In genomic region chr12:111272420-111272819, GRCm38 (mm10) we compare ENCODE assay signal across 8 mouse cellular contexts. TPM values are rescaled to one million over a fixed set of nuclear protein-coding genes. Genes with fewer than 3 reads are reported as not detected.
A peak's percentile ranks its signal among the peaks of the same experiment; 100 is the strongest.
DNase-seq lines count a peak whose midpoint lies in the region; ATAC-seq and TF ChIP-seq lines count a peak whose summit lies in the region.

No protein-coding gene starts in this region.

- ATAC-seq in hindbrain, embryonic 12.5 days (ENCODE audit: low FRiP score): no peak
- ATAC-seq in hindbrain, postnatal 0 days: no peak
- no peak for ATAC-seq in midbrain, postnatal 0 days (ENCODE audit: low FRiP score)

- no peaks in the 10 kb centered on the region for H3K9me3 ChIP-seq in hindbrain, embryonic 10.5 days
- no peaks in the 10 kb centered on the region for H3K9me3 ChIP-seq in hindbrain, embryonic 12.5 days (replicated peaks)
- no peaks in the 10 kb centered on the region for H3K9me3 ChIP-seq in hindbrain, postnatal 0 days (ENCODE audit: low read length)
- no peaks in the 10 kb centered on the region for H3K9me3 ChIP-seq in midbrain, postnatal 0 days (ENCODE audit: low read length)

- H3K9ac ChIP-seq in hindbrain, embryonic 12.5 days: no peak overlapping the region
- no peak overlapping the region for H3K9ac ChIP-seq in hindbrain, postnatal 0 days (replicated peaks; ENCODE audit: low read length)
- H3K9ac ChIP-seq in midbrain, postnatal 0 days (replicated peaks; ENCODE audit: low read length, poor library complexity, severe bottlenecking): no peak overlapping the region

- H3K36me3 ChIP-seq in hindbrain, embryonic 10.5 days: no peaks in the 10 kb centered on the region
- no peaks in the 10 kb centered on the region for H3K36me3 ChIP-seq in hindbrain, embryonic 12.5 days
- no peaks in the 10 kb centered on the region for H3K36me3 ChIP-seq in hindbrain, postnatal 0 days (ENCODE audit: insufficient read depth, low read length)
- peaks cover 3% of the 10 kb centered on the region; the same call in 1 of the 2 replicates for H3K36me3 ChIP-seq in midbrain, postnatal 0 days (ENCODE audit: insufficient read depth, low read length)

- no peak overlapping the region for H3K4me2 ChIP-seq in hindbrain, embryonic 12.5 days (replicated peaks)
- no peak overlapping the region for H3K4me2 ChIP-seq in hindbrain, postnatal 0 days (ENCODE audit: low read depth, low read length)
- no peak overlapping the region for H3K4me2 ChIP-seq in midbrain, postnatal 0 days (ENCODE audit: low read depth, low read length, poor library complexity, severe bottlenecking)

- WGBS in hindbrain, embryonic 10.5 days: 19% methylated on average over 12 of the region's 12 CpGs
- WGBS in hindbrain, embryonic 12.5 days: 17% methylated on average over 12 of the region's 12 CpGs
- 27% methylated on average over 12 of the region's 12 CpGs for WGBS in hindbrain, postnatal 0 days
- 23% methylated on average over 12 of the region's 12 CpGs for WGBS in midbrain, postnatal 0 days

- H3K4me3 ChIP-seq in hindbrain, embryonic 10.5 days: no peak overlapping the region
- no peak overlapping the region for H3K4me3 ChIP-seq in hindbrain, embryonic 12.5 days
- no peak overlapping the region for H3K4me3 ChIP-seq in hindbrain, postnatal 0 days (ENCODE audit: low read length)
- H3K4me3 ChIP-seq in midbrain, postnatal 0 days (ENCODE audit: low read depth, low read length): no peak overlapping the region

- DNase-seq in hindbrain, embryonic 10.5 days (ENCODE audit: low spot score): peak; percentile 86
- DNase-seq in adrenal gland, adult 2 months: peak; percentile 81
- DNase-seq in embryo, embryonic 11 days: peak; percentile 83
- DNase-seq in hindbrain, postnatal 0 days (ENCODE audit: low spot score): peak; percentile 86
- peak; percentile 77 to 84 for DNase-seq in layer of hippocampus, postnatal 36 days
- peak; percentile 83 for DNase-seq in midbrain, postnatal 0 days (ENCODE audit: low spot score)
- DNase-seq in testis, postnatal 14 days (ENCODE audit: low spot score): peak; percentile 75

- H3K4me1 ChIP-seq in hindbrain, embryonic 10.5 days (replicated peaks): peaks cover 61% of the 10 kb centered on the region
- peaks cover 23% of the 10 kb centered on the region for H3K4me1 ChIP-seq in hindbrain, embryonic 12.5 days
- 0 out of 2 replicates have a peak, but pooled peaks cover 7% of the 10 kb centered on the region for H3K4me1 ChIP-seq in hindbrain, postnatal 0 days (ENCODE audit: insufficient read depth, low read length)
- peaks cover 9% of the 10 kb centered on the region; the same call in 1 of the 2 replicates for H3K4me1 ChIP-seq in midbrain, postnatal 0 days (ENCODE audit: insufficient read depth, low read length)

- peaks cover 89% of the 10 kb centered on the region for H3K27me3 ChIP-seq in hindbrain, embryonic 10.5 days (ENCODE audit: insufficient read depth, poor library complexity, severe bottlenecking)
- peaks cover 85% of the 10 kb centered on the region for H3K27me3 ChIP-seq in hindbrain, embryonic 12.5 days
- H3K27me3 ChIP-seq in hindbrain, postnatal 0 days (ENCODE audit: insufficient read depth, low read length): peaks cover 43% of the 10 kb centered on the region
- peaks cover 65% of the 10 kb centered on the region for H3K27me3 ChIP-seq in midbrain, postnatal 0 days (ENCODE audit: insufficient read depth, low read length)

- peak; percentile 88 for TF ChIP-seq CTCF in hindbrain, postnatal 0 days (IDR thresholded peaks at IDR 0.05; ENCODE audit: low read depth)
- peak; percentile 88 for TF ChIP-seq CTCF in midbrain, postnatal 0 days (IDR thresholded peaks at IDR 0.05)

- H3K27ac ChIP-seq in hindbrain, embryonic 10.5 days: no peak overlapping the region
- H3K27ac ChIP-seq in hindbrain, embryonic 12.5 days: no peak overlapping the region
- no peak overlapping the region for H3K27ac ChIP-seq in hindbrain, postnatal 0 days
- no peak overlapping the region for H3K27ac ChIP-seq in midbrain, postnatal 0 days (ENCODE audit: low read depth, low read length)

RNA-seq across cellular contexts. Expression of gene Amn, which starts 1.5 kb away (rescaled TPM):
- 0.10 and 0.30 TPM in 2 replicates for polyA plus RNA-seq in hindbrain, embryonic 10.5 days (2016; fragmentation: Nextera tagmentation; extraction: Ambion mirVana)
- 0.69 and 1.0 TPM in 2 replicates for polyA plus RNA-seq in hindbrain, embryonic 12.5 days (2016; fragmentation: Nextera tagmentation; extraction: Ambion mirVana)
- not detected for total RNA-seq in adrenal gland, adult 2 months (2021)
- polyA plus RNA-seq in adrenal gland, adult 2 months (2012; rRNA removed): 0.17 and 0.62 TPM in 2 replicates
- total RNA-seq in hindbrain, postnatal 0 days (2014; rRNA removed): 82.6 and 133 TPM in 2 replicates
- 97.6 and 106 TPM in 2 replicates for polyA plus RNA-seq in hindbrain, postnatal 0 days (2015; fragmentation: Nextera tagmentation; extraction: Ambion mirVana)
- 1 to 10 TPM; 2.8 to 4.7 TPM for total RNA-seq in layer of hippocampus, postnatal 36 days (2021)
- 45.2 and 65.8 TPM in 2 replicates for total RNA-seq in midbrain, postnatal 0 days (2014; rRNA removed)
- polyA plus RNA-seq in midbrain, postnatal 0 days (2015; fragmentation: Nextera tagmentation; extraction: Ambion mirVana): 82.7 and 101 TPM in 2 replicates

Comparison
In these comparisons a context has a peak if more than half of its experiments do, and no peak if none do; other contexts are left out.
1. RNA of gene Amn, which starts 1.5 kb away (polyA plus RNA-seq): 97.6 to 106 TPM in hindbrain, postnatal 0 days and 82.7 to 101 TPM in midbrain, postnatal 0 days; 0.69 to 1.0 TPM in hindbrain, embryonic 12.5 days, 0.17 to 0.62 TPM in adrenal gland, adult 2 months and 0.10 to 0.30 TPM in hindbrain, embryonic 10.5 days; every median in the first group is over 10 times any median in the second.
2. Peak in every context shown above with its lines, with median percentiles within 50 percentile points of each other: DNase-seq.